Mouse (Mus musculus) hindbrain, embryonic 11.5 days (tissue): ENCODE measurements around the gene Usp6nl. TPM values are rescaled to one million over a fixed set of nuclear protein-coding genes. Genes with fewer than 3 reads are reported as not detected.
A peak's percentile ranks its signal among the peaks of the same experiment; 100 is the strongest.

ENCODE experiments used
- ATAC-seq: fragments of 200-750 bp; cut with Nextera tagmentation; 2 replicates; pipeline ENCODE4 v1.8.0; 2017; ENCODE audit warnings: mild to moderate bottlenecking, moderate TSS enrichment, moderate library complexity; ENCODE audit not compliant: low FRiP score
- DNase-seq: peaks from one replicate; pipeline ENCODE4 v3.0.0-alpha.2; 2015; ENCODE audit warnings: low spot score
- H3K27ac ChIP-seq: fragments of 300-500 bp; sonication (generic); 2 replicates; pipeline ENCODE4 v1.5.1; 2014; ENCODE audit warnings: mild to moderate bottlenecking, low read depth, low read length
- H3K27me3 ChIP-seq: fragments of 300-500 bp; sonication (generic); 2 replicates; pipeline ENCODE4 v1.6.1; 2014; ENCODE audit warnings: mild to moderate bottlenecking, low read length, moderate library complexity, mixed read lengths; ENCODE audit not compliant: control insufficient read depth, insufficient read depth
- H3K36me3 ChIP-seq: fragments of 300-500 bp; sonication (generic); 2 replicates; pipeline ENCODE4 v1.6.1; 2014; ENCODE audit warnings: mild to moderate bottlenecking, low read length, moderate library complexity, mixed read lengths; ENCODE audit not compliant: control insufficient read depth, insufficient read depth
- H3K4me1 ChIP-seq: fragments of 300-500 bp; sonication (generic); replicated peaks from 2 replicates; pipeline ENCODE4 v1.6.1; 2014; ENCODE audit warnings: low read length, mixed read lengths; ENCODE audit not compliant: control insufficient read depth, insufficient read depth
- H3K4me2 ChIP-seq: fragments of 300-500 bp; sonication (generic); replicated peaks from 2 replicates; pipeline ENCODE4 v1.6.1; 2014; ENCODE audit warnings: mild to moderate bottlenecking, low read depth, low read length
- H3K4me3 ChIP-seq: fragments of 300-500 bp; sonication (generic); 2 replicates; pipeline ENCODE4 v1.5.1; 2014; ENCODE audit warnings: low read depth, low read length
- H3K9ac ChIP-seq: fragments of 300-500 bp; sonication (generic); 2 replicates; pipeline ENCODE4 v1.6.1; 2014; ENCODE audit warnings: low read depth, low read length
- H3K9me3 ChIP-seq: fragments of 300-500 bp; sonication (generic); 2 replicates; pipeline ENCODE4 v1.6.1; 2016; ENCODE audit warnings: low read length; ENCODE audit not compliant: control insufficient read depth
- WGBS: fragments of 180-500 bp; shearing (Covaris S2); extraction: QIAGEN DNeasy Blood & Tissue Kit; methylation state at CpG from one replicate; pipeline ENCODE4 v1.1.7; 2014; 5-methylcytosine and 5-hydroxymethylcytosine counted together
- polyA plus RNA-seq: library from polyadenylated mRNA; unstranded; fragments of >200 nt; fragmentation: Nextera tagmentation; extraction: Ambion mirVana; gene quantifications from 2 replicates; pipeline ENCODE4 v1.2.1, GENCODE M21; 2014

The Usp6nl gene
- polyA plus RNA-seq, 1 experiment from 2014 or later, result 15.8 TPM

DNA sequence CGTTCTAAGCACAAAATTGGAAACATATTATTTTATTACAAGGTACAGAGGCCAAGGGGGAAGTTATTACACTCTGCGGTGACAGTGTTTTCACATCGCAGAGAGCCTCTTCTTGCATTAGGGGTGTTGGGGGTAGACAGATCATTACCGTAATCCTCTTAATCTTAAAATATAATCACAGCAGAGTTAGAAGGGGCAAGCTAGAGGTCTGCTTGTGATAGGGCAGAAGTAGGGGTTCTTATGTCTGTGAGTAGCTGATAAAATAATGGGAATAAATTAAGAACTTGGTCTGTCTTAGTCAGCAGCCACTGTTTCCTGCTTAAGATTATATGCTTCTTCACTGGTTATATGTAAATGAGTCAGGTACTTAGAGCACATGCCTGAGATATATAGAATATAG, 30.6 kb downstream of the Usp6nl start:
- 87% methylated on average over 4 of the region's 4 CpGs for WGBS
- no peak overlapping the region for H3K27ac ChIP-seq
- H3K27me3 ChIP-seq, result no peaks in the 10 kb centered on the region
- no peaks in the 10 kb centered on the region for H3K9me3 ChIP-seq
- no peak overlapping the region for H3K4me2 ChIP-seq
- H3K4me3 ChIP-seq, result no peak overlapping the region
- ATAC-seq (no peak), DNase-seq (no peak)
- H3K9ac ChIP-seq, result no peak overlapping the region
- no peaks in the 10 kb centered on the region for H3K36me3 ChIP-seq
- H3K4me1 ChIP-seq, result no peaks in the 10 kb centered on the region; the same call in 1 of the 2 replicates

DNA sequence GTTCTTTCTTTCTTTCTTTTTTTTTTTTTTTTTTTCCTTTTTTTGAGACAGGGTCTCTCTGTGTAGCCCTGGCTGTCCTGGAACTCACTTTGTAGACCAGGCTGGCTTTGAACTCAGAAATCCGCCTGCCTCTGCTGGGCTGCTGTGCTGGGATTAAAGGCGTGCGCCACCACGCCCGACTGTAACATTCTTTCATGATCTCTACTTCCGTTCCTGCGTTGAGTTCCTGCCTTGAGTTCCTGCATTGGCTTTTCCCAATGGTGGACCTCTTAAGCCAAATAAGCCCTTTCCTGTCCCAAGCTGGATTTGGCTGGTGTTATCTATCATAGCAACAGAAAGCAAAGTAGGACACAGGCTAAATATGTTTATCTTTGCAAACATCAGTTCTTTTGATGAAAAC, 34.8 kb downstream of the Usp6nl start:
- Histone ChIP-seq H3K4me3 (no peak overlapping the region), H3K36me3 (no peaks in the 10 kb centered on the region), H3K9ac (no peak overlapping the region), H3K9me3 (no peaks in the 10 kb centered on the region), H3K27ac (no peak overlapping the region), H3K4me2 (no peak overlapping the region), H3K27me3 (no peaks in the 10 kb centered on the region), H3K4me1 (no peaks in the 10 kb centered on the region)
- ATAC-seq (no peak), DNase-seq (no peak)
- 97% methylated on average over 7 of the region's 7 CpGs for WGBS

DNA sequence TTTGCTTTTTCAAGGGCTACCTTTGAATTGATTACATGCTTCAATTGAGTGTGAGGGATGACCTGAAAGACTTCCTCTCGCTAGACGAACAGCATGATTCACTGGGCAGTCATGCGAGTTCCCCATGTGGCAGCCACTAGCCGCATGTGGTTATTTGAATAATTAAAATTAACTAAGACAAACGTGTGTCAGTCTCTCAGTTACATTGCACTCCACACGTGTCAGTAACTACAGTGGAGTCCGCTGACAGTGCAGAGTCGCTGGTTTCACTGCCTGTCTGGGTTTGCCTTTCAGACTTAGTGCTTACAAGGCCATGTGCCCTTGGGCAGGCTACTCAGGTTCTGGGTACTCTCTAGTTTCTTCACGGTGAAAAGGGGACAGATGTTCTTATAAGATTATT, 37.2 kb downstream of the Usp6nl start:
- Histone ChIP-seq H3K4me2 (no peak overlapping the region), H3K36me3 (no peaks in the 10 kb centered on the region), H3K4me3 (no peak overlapping the region), H3K9ac (no peak overlapping the region), H3K9me3 (no peaks in the 10 kb centered on the region), H3K27me3 (no peaks in the 10 kb centered on the region), H3K4me1 (no peaks in the 10 kb centered on the region), H3K27ac (no peak overlapping the region)
- no peak; the same call in 1 of the 2 replicates for ATAC-seq
- 47% methylated on average over 9 of the region's 9 CpGs for WGBS
- DNase-seq, result no peak

DNA sequence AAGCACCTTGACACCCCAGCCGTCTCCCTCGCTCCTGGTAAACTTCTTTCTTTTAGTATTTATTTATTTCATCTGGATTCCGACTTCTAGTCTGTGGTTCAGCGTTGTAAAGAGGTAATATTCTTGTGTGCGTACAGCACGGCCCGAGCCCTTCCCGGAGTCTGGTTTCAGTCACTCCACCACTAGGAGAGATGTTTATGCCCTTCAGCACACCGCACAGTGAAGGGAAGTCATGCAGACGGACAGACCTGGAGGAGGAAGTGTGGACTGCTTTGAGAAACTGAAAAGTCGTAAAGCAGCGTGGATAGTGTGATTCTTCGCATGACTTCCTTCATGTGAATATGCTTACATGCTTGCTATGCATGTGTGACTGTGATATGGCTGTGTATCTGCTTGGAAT, 40.7 kb downstream of the Usp6nl start:
- 0 out of 2 replicates have a peak, but pooled peaks cover 2% of the 10 kb centered on the region for H3K4me1 ChIP-seq
- H3K4me3 ChIP-seq, result no peak overlapping the region
- H3K36me3 ChIP-seq, result no peaks in the 10 kb centered on the region
- no peak overlapping the region for H3K4me2 ChIP-seq
- ATAC-seq (no peak), DNase-seq (no peak)
- no peak overlapping the region for H3K9ac ChIP-seq
- H3K27ac ChIP-seq, result no peak overlapping the region
- 78% methylated on average over 13 of the region's 13 CpGs for WGBS
- no peaks in the 10 kb centered on the region for H3K27me3 ChIP-seq
- no peaks in the 10 kb centered on the region for H3K9me3 ChIP-seq

DNA sequence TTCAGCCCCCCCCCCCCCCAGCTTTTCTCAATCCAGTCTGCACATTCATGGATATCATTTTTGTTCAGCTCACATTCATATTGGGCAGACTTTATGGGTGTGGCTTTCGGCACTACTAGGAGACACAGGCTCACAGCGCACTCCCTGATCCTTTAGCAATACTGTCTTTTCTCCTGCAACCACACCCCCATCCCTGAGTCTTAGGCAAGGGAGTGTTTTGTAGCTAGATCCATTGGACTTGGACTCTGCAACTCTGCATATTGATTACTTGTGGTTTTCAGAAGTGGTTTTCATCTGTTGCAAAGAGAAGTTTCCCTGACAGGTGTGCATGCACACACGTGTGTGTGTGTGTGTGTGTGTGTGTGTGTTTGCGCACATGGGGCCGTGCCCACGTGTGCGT, 41.5 kb downstream of the Usp6nl start:
- H3K4me3 ChIP-seq, result no peak overlapping the region

DNA sequence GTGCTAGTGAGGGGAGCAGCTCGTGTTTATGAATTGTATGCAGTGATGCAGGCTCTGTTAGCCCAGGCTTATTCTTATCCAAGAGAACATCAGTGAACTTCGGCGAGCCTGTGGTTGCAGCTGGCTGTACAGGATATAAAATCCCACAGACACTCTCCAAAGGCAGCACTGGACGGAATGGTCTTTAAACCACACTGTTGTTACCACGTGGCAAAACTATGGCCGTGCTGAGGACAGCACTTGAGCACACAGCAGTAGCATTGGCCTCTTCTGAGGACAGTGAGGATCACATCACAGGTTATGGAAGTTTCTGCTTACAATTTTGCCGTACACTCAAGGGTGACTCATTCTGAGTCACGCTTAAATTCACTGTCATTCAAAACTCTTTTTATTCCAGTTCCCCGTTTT, 44.1 kb downstream of the Usp6nl start:
- no peak overlapping the region for H3K27ac ChIP-seq
- H3K4me3 ChIP-seq, result no peak overlapping the region
- H3K27me3 ChIP-seq, result no peaks in the 10 kb centered on the region
- ATAC-seq (no peak; the same call in 1 of the 2 replicates), DNase-seq (no peak)
- 0 out of 2 replicates have a peak, but pooled peaks cover 2% of the 10 kb centered on the region for H3K4me1 ChIP-seq
- no peak overlapping the region for H3K4me2 ChIP-seq
- WGBS, result 80% methylated on average over 9 of the region's 9 CpGs
- H3K9me3 ChIP-seq, result no peaks in the 10 kb centered on the region
- no peaks in the 10 kb centered on the region for H3K36me3 ChIP-seq
- no peak overlapping the region for H3K9ac ChIP-seq

More for the DNA sequence above, 41.5 kb downstream of the Usp6nl start:
- Histone ChIP-seq H3K9me3 (no peaks in the 10 kb centered on the region), H3K27ac (no peak overlapping the region), H3K36me3 (no peaks in the 10 kb centered on the region), H3K4me1 (0 out of 2 replicates have a peak, but pooled peaks cover 2% of the 10 kb centered on the region), H3K27me3 (no peaks in the 10 kb centered on the region), H3K9ac (no peak overlapping the region), H3K4me2 (no peak overlapping the region)
- WGBS, result 92% methylated on average over 7 of the region's 7 CpGs
- no peak for ATAC-seq
- DNase-seq, result no peak

DNA sequence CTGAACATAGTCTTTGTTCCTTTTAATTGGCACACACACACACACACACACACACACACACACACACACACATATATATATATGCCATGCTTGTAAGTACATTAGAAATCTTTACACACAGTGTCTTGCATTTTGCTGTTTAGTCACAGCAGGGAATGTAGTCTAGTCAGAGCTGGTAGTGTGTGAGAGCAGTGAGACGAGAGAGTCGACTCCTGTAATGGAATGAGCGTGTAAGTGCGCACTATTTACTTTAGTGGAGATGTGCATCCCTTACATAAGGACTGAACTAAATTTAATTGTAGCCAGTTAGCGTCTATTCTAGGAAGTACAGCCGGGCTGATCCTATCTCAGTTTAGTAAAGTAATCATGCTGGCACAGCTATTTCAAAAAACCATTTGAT, 44.5 kb downstream of the Usp6nl start:
- no peaks in the 10 kb centered on the region for H3K36me3 ChIP-seq
- H3K4me1 ChIP-seq, result 0 out of 2 replicates have a peak, but pooled peaks cover 2% of the 10 kb centered on the region
- no peak overlapping the region for H3K9ac ChIP-seq
- no peak overlapping the region for H3K4me2 ChIP-seq
- ATAC-seq (no peak; the same call in 1 of the 2 replicates), DNase-seq (no peak)
- H3K27me3 ChIP-seq, result no peaks in the 10 kb centered on the region
- H3K27ac ChIP-seq, result no peak overlapping the region
- WGBS, result 84% methylated on average over 6 of the region's 6 CpGs
- no peaks in the 10 kb centered on the region for H3K9me3 ChIP-seq
- H3K4me3 ChIP-seq, result no peak overlapping the region

DNA sequence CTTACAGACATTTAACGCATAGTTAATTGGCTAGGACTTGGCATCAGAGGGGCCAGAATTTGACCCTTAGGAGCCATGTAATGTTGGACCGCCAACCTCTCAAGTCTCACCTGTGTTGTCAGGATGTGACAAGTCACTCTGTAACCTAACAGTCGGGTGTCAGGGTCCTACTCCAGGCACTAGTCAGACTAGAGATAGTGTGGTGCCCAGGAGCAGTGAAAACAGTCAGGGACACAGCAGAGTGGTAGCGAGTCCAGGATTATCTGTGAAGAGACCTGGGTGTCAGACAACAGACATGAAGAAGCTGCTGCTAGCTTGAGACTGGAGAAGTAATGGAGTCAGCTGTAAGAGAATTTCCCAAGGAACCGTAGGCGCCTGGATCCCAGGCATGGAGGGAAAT, 45.0 kb downstream of the Usp6nl start:
- Histone ChIP-seq H3K9ac (no peak overlapping the region), H3K27ac (no peak overlapping the region), H3K4me3 (no peak overlapping the region), H3K4me1 (0 out of 2 replicates have a peak, but pooled peaks cover 2% of the 10 kb centered on the region), H3K9me3 (no peaks in the 10 kb centered on the region), H3K36me3 (no peaks in the 10 kb centered on the region), H3K27me3 (no peaks in the 10 kb centered on the region), H3K4me2 (no peak overlapping the region)
- ATAC-seq, result no peak
- no peak for DNase-seq
- WGBS, result 89% methylated on average over 6 of the region's 6 CpGs

DNA sequence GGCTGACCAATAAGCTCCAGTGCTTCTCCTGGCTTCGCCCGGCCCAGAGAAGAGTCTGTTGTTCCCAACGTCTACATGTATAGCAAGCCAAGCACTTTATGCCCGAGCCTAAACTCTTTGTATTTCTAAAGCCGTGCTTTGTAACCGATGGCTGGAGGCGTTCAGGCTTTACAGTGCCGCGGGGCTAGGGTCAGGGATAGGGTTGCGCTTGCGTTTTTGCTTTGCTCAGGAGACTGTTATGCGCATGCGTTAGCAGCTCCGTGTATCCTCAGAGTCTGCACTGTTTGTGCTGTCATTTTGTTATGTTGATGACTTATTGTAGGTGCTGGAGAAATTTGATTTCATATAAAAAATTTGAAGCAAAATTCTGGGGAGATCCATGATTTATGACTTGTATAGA, 51.7 kb downstream of the Usp6nl start:
- 59% methylated on average over 14 of the region's 14 CpGs for WGBS
- H3K9me3 ChIP-seq, result no peaks in the 10 kb centered on the region
- no peak overlapping the region for H3K4me2 ChIP-seq
- no peak overlapping the region for H3K4me3 ChIP-seq
- H3K27ac ChIP-seq, result no peak overlapping the region
- DNase-seq (peak; percentile 17), ATAC-seq (no peak; the same call in 1 of the 2 replicates)
- no peaks in the 10 kb centered on the region for H3K36me3 ChIP-seq
- no peaks in the 10 kb centered on the region for H3K27me3 ChIP-seq
- no peaks in the 10 kb centered on the region for H3K4me1 ChIP-seq
- H3K9ac ChIP-seq, result no peak overlapping the region
